In genomic region chr3:152204577-152204976, GRCm38 (mm10) we compare ENCODE assay signal across 24 mouse cellular contexts. TPM values are rescaled to one million over a fixed set of nuclear protein-coding genes. Genes with fewer than 3 reads are reported as not detected.
DNase-seq lines count a peak whose midpoint lies in the region; ATAC-seq and TF ChIP-seq lines count a peak whose summit lies in the region.
"Had no signal": no experiment of that assay in that cellular context is flagged by ENCODE, and none has a peak within 500 bp of the region (broad histone marks: within the 10 kb centered on the region; RNA-seq: fewer than 3 reads in every experiment).

No protein-coding gene starts in this region.

- no peak for TF ChIP-seq EP300 in stomach, postnatal 0 days (optimal IDR thresholded peaks at IDR 0.05)

- no peaks in the 10 kb centered on the region for H3K27me3 ChIP-seq in heart, embryonic 16.5 days (ENCODE audit: control insufficient read depth, insufficient read depth, low read length)
- H3K27me3 ChIP-seq in heart, embryonic 12.5 days (replicated peaks), result no peaks in the 10 kb centered on the region
- H3K27me3 ChIP-seq in intestine, embryonic 15.5 days (replicated peaks), result no peaks in the 10 kb centered on the region
- no peaks in the 10 kb centered on the region for H3K27me3 ChIP-seq in stomach, postnatal 0 days (ENCODE audit: control insufficient read depth, insufficient read depth, low read length)
- H3K27me3 ChIP-seq: forebrain, embryonic 15.5 days; heart, embryonic 13.5 days; hindbrain, embryonic 15.5 days; kidney, embryonic 15.5 days; limb, embryonic 15.5 days; liver, embryonic 15.5 days; midbrain, embryonic 12.5 days had no signal

- no peak for TF ChIP-seq CTCF in stomach, postnatal 0 days (IDR thresholded peaks at IDR 0.05; ENCODE audit: low read depth)

- no peak overlapping the region for H3K4me2 ChIP-seq in heart, embryonic 16.5 days (ENCODE audit: low read depth, low read length)
- H3K4me2 ChIP-seq in heart, embryonic 12.5 days, result no peak overlapping the region
- H3K4me2 ChIP-seq in intestine, embryonic 15.5 days (replicated peaks), result no peak overlapping the region
- H3K4me2 ChIP-seq in stomach, postnatal 0 days (replicated peaks; ENCODE audit: low read depth), result no peak overlapping the region
- H3K4me2 ChIP-seq: forebrain, embryonic 15.5 days; heart, embryonic 13.5 days; hindbrain, embryonic 15.5 days; kidney, embryonic 15.5 days; limb, embryonic 15.5 days; liver, embryonic 15.5 days; midbrain, embryonic 12.5 days had no signal

- H3K4me1 ChIP-seq in heart, embryonic 16.5 days (ENCODE audit: control insufficient read depth, insufficient read depth, low read length), result peaks cover 12% of the 10 kb centered on the region
- peaks cover 7% of the 10 kb centered on the region for H3K4me1 ChIP-seq in heart, embryonic 12.5 days (replicated peaks)
- H3K4me1 ChIP-seq in intestine, embryonic 15.5 days (replicated peaks), result peaks cover 9% of the 10 kb centered on the region; the same call in 1 of the 2 replicates
- H3K4me1 ChIP-seq in stomach, postnatal 0 days (replicated peaks; ENCODE audit: control insufficient read depth, insufficient read depth), result no peaks in the 10 kb centered on the region

- 70% methylated on average over 3 of the region's 3 CpGs for WGBS in heart, embryonic 16.5 days
- 67% methylated on average over 3 of the region's 3 CpGs for WGBS in heart, embryonic 12.5 days
- 63% methylated on average over 3 of the region's 3 CpGs for WGBS in intestine, embryonic 15.5 days
- 62% methylated on average over 3 of the region's 3 CpGs for WGBS in stomach, postnatal 0 days

- DNase-seq in stomach, postnatal 0 days (ENCODE audit: low spot score), result no peak
- DNase-seq in thymus, postnatal 4 days, result peak; percentile 53
- no peak for DNase-seq in adrenal gland, postnatal 36 days
- no peak for DNase-seq in kidney, postnatal 25 days
- DNase-seq in cerebellum, postnatal 14 days, result no peak
- DNase-seq: adrenal gland, postnatal 14 days; cerebellum, adult 8-10 months; heart, postnatal 36 days; kidney, adult 11 months; layer of hippocampus, adult 9-11 months; left cerebral cortex, postnatal 4 days; right cerebral cortex, postnatal 14 days had no signal

- H3K9me3 ChIP-seq in heart, embryonic 16.5 days (replicated peaks; ENCODE audit: control insufficient read depth, low read length), result no peaks in the 10 kb centered on the region
- H3K9me3 ChIP-seq in heart, embryonic 12.5 days (replicated peaks), result no peaks in the 10 kb centered on the region
- no peaks in the 10 kb centered on the region for H3K9me3 ChIP-seq in intestine, embryonic 15.5 days
- H3K9me3 ChIP-seq in stomach, postnatal 0 days (ENCODE audit: control insufficient read depth, low read length), result no peaks in the 10 kb centered on the region
- H3K9me3 ChIP-seq: embryonic facial prominence, embryonic 10.5 days; forebrain, embryonic 15.5 days; heart, embryonic 13.5 days; hindbrain, embryonic 15.5 days; kidney, embryonic 15.5 days; limb, embryonic 15.5 days; liver, embryonic 15.5 days; midbrain, embryonic 12.5 days had no signal

- peak overlapping the region; percentile 38; the same call in 1 of the 2 replicates for H3K27ac ChIP-seq in heart, embryonic 16.5 days (ENCODE audit: low read length)
- no peak overlapping the region for H3K27ac ChIP-seq in heart, embryonic 12.5 days (ENCODE audit: poor library complexity, severe bottlenecking)
- no peak overlapping the region for H3K27ac ChIP-seq in intestine, embryonic 15.5 days
- no peak overlapping the region for H3K27ac ChIP-seq in stomach, postnatal 0 days (replicated peaks)
- H3K27ac ChIP-seq: embryonic facial prominence, embryonic 10.5 days; forebrain, embryonic 15.5 days; heart, embryonic 13.5 days; hindbrain, embryonic 15.5 days; kidney, embryonic 15.5 days; limb, embryonic 15.5 days; liver, embryonic 15.5 days; midbrain, embryonic 12.5 days had no signal

- H3K4me3 ChIP-seq in heart, embryonic 16.5 days (ENCODE audit: low read length), result no peak overlapping the region
- no peak overlapping the region for H3K4me3 ChIP-seq in heart, embryonic 12.5 days
- no peak overlapping the region for H3K4me3 ChIP-seq in intestine, embryonic 15.5 days (replicated peaks)
- H3K4me3 ChIP-seq in stomach, postnatal 0 days (ENCODE audit: low read depth, low read length), result no peak overlapping the region
- H3K4me3 ChIP-seq: embryonic facial prominence, embryonic 10.5 days; forebrain, embryonic 15.5 days; heart, embryonic 13.5 days; hindbrain, embryonic 15.5 days; kidney, embryonic 15.5 days; limb, embryonic 15.5 days; liver, embryonic 15.5 days; midbrain, embryonic 12.5 days had no signal

- H3K36me3 ChIP-seq in heart, embryonic 16.5 days (ENCODE audit: control insufficient read depth, insufficient read depth), result no peaks in the 10 kb centered on the region
- H3K36me3 ChIP-seq in heart, embryonic 12.5 days, result no peaks in the 10 kb centered on the region
- H3K36me3 ChIP-seq in intestine, embryonic 15.5 days, result no peaks in the 10 kb centered on the region
- no peaks in the 10 kb centered on the region for H3K36me3 ChIP-seq in stomach, postnatal 0 days (ENCODE audit: control insufficient read depth, insufficient read depth, low read length)
- H3K36me3 ChIP-seq: forebrain, embryonic 15.5 days; hindbrain, embryonic 15.5 days; kidney, embryonic 15.5 days; midbrain, embryonic 12.5 days had no signal

- H3K9ac ChIP-seq in heart, embryonic 16.5 days (ENCODE audit: low read length), result no peak overlapping the region
- H3K9ac ChIP-seq in heart, embryonic 12.5 days, result no peak overlapping the region
- H3K9ac ChIP-seq in intestine, embryonic 15.5 days, result no peak overlapping the region
- no peak overlapping the region for H3K9ac ChIP-seq in stomach, postnatal 0 days (ENCODE audit: low read length)
- H3K9ac ChIP-seq: forebrain, embryonic 15.5 days; heart, embryonic 13.5 days; hindbrain, embryonic 15.5 days; kidney, embryonic 15.5 days; limb, embryonic 15.5 days; liver, embryonic 15.5 days; midbrain, embryonic 12.5 days had no signal

- ATAC-seq in heart, embryonic 16.5 days (replicated peaks; ENCODE audit: extremely low read depth, insufficient read depth, low FRiP score), result 0 out of 2 replicates have a peak, but pooled peaks have one; percentile 53
- no peak for ATAC-seq in heart, embryonic 12.5 days (ENCODE audit: insufficient number of reproducible peaks, low FRiP score)
- ATAC-seq in intestine, embryonic 15.5 days, result peak; percentile 68
- peak; percentile 53; the same call in 1 of the 2 replicates for ATAC-seq in stomach, postnatal 0 days (ENCODE audit: low FRiP score, low TSS enrichment)
- ATAC-seq: activated CD4-positive, CD25-positive, alpha-beta regulatory T cell, adult 4 months; forebrain, embryonic 15.5 days had no signal

RNA-seq across cellular contexts. Expression of gene Dnajb4, which starts 5.5 kb away (rescaled TPM):
- 49.1 and 57.7 TPM in 2 replicates for polyA plus RNA-seq in heart, embryonic 16.5 days (2015; fragmentation: Nextera tagmentation; extraction: Ambion mirVana)
- polyA plus RNA-seq in heart, embryonic 12.5 days (2016; fragmentation: Nextera tagmentation; extraction: Ambion mirVana), result 53.0 and 56.3 TPM in 2 replicates
- 23.1 and 25.5 TPM in 2 replicates for polyA plus RNA-seq in intestine, embryonic 15.5 days (2015; fragmentation: Nextera tagmentation; extraction: Ambion mirVana)
- 26.4 and 29.0 TPM in 2 replicates for polyA plus RNA-seq in stomach, postnatal 0 days (2015; fragmentation: Nextera tagmentation; extraction: Ambion mirVana)
- 10 to 100 TPM; 43.4 to 58.1 TPM for total RNA-seq in adrenal gland, postnatal 36 days (2021)

RNA-seq across cellular contexts. Expression of gene Fubp1, which starts 5.6 kb away (rescaled TPM):
- polyA plus RNA-seq in heart, embryonic 16.5 days (2015; fragmentation: Nextera tagmentation; extraction: Ambion mirVana), result 116 and 124 TPM in 2 replicates
- polyA plus RNA-seq in heart, embryonic 12.5 days (2016; fragmentation: Nextera tagmentation; extraction: Ambion mirVana), result 142 and 146 TPM in 2 replicates
- 177 and 205 TPM in 2 replicates for polyA plus RNA-seq in intestine, embryonic 15.5 days (2015; fragmentation: Nextera tagmentation; extraction: Ambion mirVana)
- 60.2 and 60.5 TPM in 2 replicates for polyA plus RNA-seq in stomach, postnatal 0 days (2015; fragmentation: Nextera tagmentation; extraction: Ambion mirVana)
- 100 to 1,000 TPM; 117 to 140 TPM for total RNA-seq in adrenal gland, postnatal 36 days (2021)

RNA-seq across cellular contexts. Expression of gene Gipc2, which starts 38.5 kb away (rescaled TPM):
- 5.7 and 6.4 TPM in 2 replicates for polyA plus RNA-seq in heart, embryonic 16.5 days (2015; fragmentation: Nextera tagmentation; extraction: Ambion mirVana)
- 1.3 and 4.5 TPM in 2 replicates for polyA plus RNA-seq in heart, embryonic 12.5 days (2016; fragmentation: Nextera tagmentation; extraction: Ambion mirVana)
- 171 and 172 TPM in 2 replicates for polyA plus RNA-seq in intestine, embryonic 15.5 days (2015; fragmentation: Nextera tagmentation; extraction: Ambion mirVana)
- 76.1 and 82.5 TPM in 2 replicates for polyA plus RNA-seq in stomach, postnatal 0 days (2015; fragmentation: Nextera tagmentation; extraction: Ambion mirVana)
- 1 to 10 TPM in 1 of 2 experiments, under 1 TPM in 1; 0.79 to 1.3 TPM for total RNA-seq in adrenal gland, postnatal 36 days (2021)
- polyA plus RNA-seq: activated CD4-positive, CD25-positive, alpha-beta regulatory T cell, adult 4 months had no signal

Comparison
In these comparisons a context has a peak if more than half of its experiments do, and no peak if none do; other contexts are left out.
1. RNA of gene Gipc2, which starts 38.5 kb away (polyA plus RNA-seq): 171 to 172 TPM in intestine, embryonic 15.5 days and 76.1 to 82.5 TPM in stomach, postnatal 0 days; 5.7 to 6.4 TPM in heart, embryonic 16.5 days and 1.3 to 4.5 TPM in heart, embryonic 12.5 days; every median in the first group is over 10 times any median in the second.